Mouse (Mus musculus) kidney, embryonic 14.5 days (tissue): ENCODE results near the gene Akap6. TPM values are rescaled to one million over a fixed set of nuclear protein-coding genes. Genes with fewer than 3 reads are reported as not detected.
"Not testable (repeated sequence)": the region's sequence is repeated elsewhere in the genome, so short reads cannot be mapped to it uniquely, and the experiment has no call there.

Experiments used
- ATAC-seq: fragments of 200-750 bp; cut with Nextera tagmentation; 2 replicates; pipeline ENCODE4 v1.8.0; 2017; ENCODE audit warnings: moderate number of reproducible peaks, mild to moderate bottlenecking, moderate TSS enrichment, moderate library complexity; ENCODE audit not compliant: low FRiP score, low TSS enrichment
- H3K27ac ChIP-seq: fragments of 300-500 bp; sonication (generic); 2 replicates; pipeline ENCODE4 v1.5.1; 2014; ENCODE audit warnings: low read depth, mild to moderate bottlenecking, low read length, moderate library complexity, mixed read lengths
- H3K27me3 ChIP-seq: fragments of 300-500 bp; sonication (generic); 2 replicates; pipeline ENCODE4 v1.6.1; 2014; ENCODE audit warnings: mild to moderate bottlenecking, low read length; ENCODE audit not compliant: control insufficient read depth, insufficient read depth
- H3K36me3 ChIP-seq: fragments of 300-500 bp; sonication (generic); 2 replicates; pipeline ENCODE4 v1.6.1; 2014; ENCODE audit warnings: low read length, mixed read lengths; ENCODE audit not compliant: control insufficient read depth, insufficient read depth
- H3K4me1 ChIP-seq: fragments of 300-500 bp; sonication (generic); 2 replicates; pipeline ENCODE4 v1.6.1; 2014; ENCODE audit warnings: low read length, mixed read lengths; ENCODE audit not compliant: control insufficient read depth, insufficient read depth
- H3K4me2 ChIP-seq: fragments of 300-500 bp; sonication (generic); replicated peaks from 2 replicates; pipeline ENCODE4 v1.6.1; 2014; ENCODE audit warnings: low read depth, mild to moderate bottlenecking, low read length
- H3K4me3 ChIP-seq: fragments of 300-500 bp; sonication (generic); 2 replicates; pipeline ENCODE4 v1.5.1; 2014; ENCODE audit warnings: mild to moderate bottlenecking, low read length
- H3K9ac ChIP-seq: fragments of 300-500 bp; sonication (generic); 2 replicates; pipeline ENCODE4 v1.6.1; 2014; ENCODE audit warnings: low read depth, mild to moderate bottlenecking, low read length, moderate library complexity
- H3K9me3 ChIP-seq: fragments of 300-500 bp; sonication (generic); 2 replicates; pipeline ENCODE4 v1.6.1; 2016; ENCODE audit warnings: low read length; ENCODE audit not compliant: control insufficient read depth
- WGBS: fragments of 180-500 bp; shearing (Covaris S2); extraction: QIAGEN DNeasy Blood & Tissue Kit; methylation state at CpG from one replicate; pipeline ENCODE4 v1.1.7; 2014; 5-methylcytosine and 5-hydroxymethylcytosine counted together
- polyA plus RNA-seq: library from polyadenylated mRNA; unstranded; fragments of >200 nt; fragmentation: Nextera tagmentation; extraction: Ambion mirVana; gene quantifications from 2 replicates; pipeline ENCODE4 v1.2.1, GENCODE M21; 2014

Gene Akap6
- polyA plus RNA-seq, 1 experiment from 2014 or later: 0.18 TPM

DNA sequence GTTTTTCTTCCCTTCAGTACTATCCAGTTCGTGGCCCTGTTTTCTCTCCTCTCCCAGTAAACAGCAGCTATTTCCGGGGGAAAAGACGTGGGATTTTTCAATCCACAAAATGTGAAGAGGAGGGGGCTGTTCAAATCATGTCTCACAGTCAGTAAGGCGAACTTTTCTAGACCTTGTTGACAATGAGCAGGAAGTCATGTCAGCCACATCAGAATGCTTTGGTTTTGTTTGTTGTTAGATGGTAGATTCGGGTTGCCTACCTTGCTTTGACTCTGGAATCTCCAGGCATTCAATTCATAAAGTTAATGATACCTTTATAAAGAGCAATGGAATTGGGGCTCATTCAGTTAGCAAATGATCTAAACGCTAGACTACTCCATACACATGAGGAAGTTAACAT, 30.2 kb downstream of the Akap6 start:
- H3K27ac ChIP-seq: no peak overlapping the region
- H3K4me3 ChIP-seq: no peak overlapping the region
- WGBS: 86% methylated on average over 6 of the region's 6 CpGs
- H3K4me2 ChIP-seq: no peak overlapping the region
- no peaks in the 10 kb centered on the region for H3K27me3 ChIP-seq
- no peaks in the 10 kb centered on the region for H3K36me3 ChIP-seq
- no peaks in the 10 kb centered on the region for H3K4me1 ChIP-seq
- H3K9me3 ChIP-seq: no peaks in the 10 kb centered on the region
- no peak overlapping the region for H3K9ac ChIP-seq
- no peak for ATAC-seq

DNA sequence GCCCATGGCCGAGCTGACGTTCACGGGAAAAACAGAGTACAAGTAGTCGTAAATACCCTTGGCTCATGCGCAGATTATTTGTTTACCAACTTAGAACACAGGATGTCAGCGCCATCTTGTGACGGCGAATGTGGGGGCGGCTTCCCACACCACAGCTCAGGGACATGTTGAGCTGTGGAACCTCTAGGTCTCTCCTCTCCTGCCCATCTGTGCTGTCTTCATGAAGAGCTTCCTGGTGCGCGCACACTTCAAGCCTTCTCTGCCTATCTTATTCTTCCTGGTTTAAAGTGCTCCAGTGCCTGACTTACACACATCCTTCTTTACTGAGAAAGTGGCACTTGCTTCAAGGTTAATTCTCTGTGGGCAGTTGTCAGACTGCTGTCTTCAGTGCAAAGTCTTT, 36.0 kb downstream of the Akap6 start:
- H3K27ac ChIP-seq, H3K4me1 ChIP-seq, H3K36me3 ChIP-seq, H3K9me3 ChIP-seq, H3K4me2 ChIP-seq, H3K27me3 ChIP-seq, ATAC-seq, H3K4me3 ChIP-seq, H3K9ac ChIP-seq: not testable (repeated sequence)
- WGBS: 100% methylated on average over 6 of the region's 11 CpGs

- Histone ChIP-seq H3K9me3 (no peaks in the 10 kb centered on the region), H3K4me3 (no peak overlapping the region), H3K4me2 (no peak overlapping the region), H3K27ac (no peak overlapping the region), H3K36me3 (no peaks in the 10 kb centered on the region), H3K4me1 (no peaks in the 10 kb centered on the region), H3K9ac (no peak overlapping the region), H3K27me3 (no peaks in the 10 kb centered on the region)
- WGBS: 73% methylated on average over 1 of the region's 1 CpGs
- no peak for ATAC-seq
These were observed 38.0 kb downstream of the Akap6 start for GRCm38 (mm10) chr12:52737151-52737550.

GRCm38 (mm10) chr12:52739326-52739725, 40.1 kb downstream of the Akap6 start:
- Histone ChIP-seq H3K4me3 (no peak overlapping the region), H3K27ac (no peak overlapping the region), H3K4me1 (no peaks in the 10 kb centered on the region), H3K27me3 (no peaks in the 10 kb centered on the region), H3K9ac (no peak overlapping the region), H3K9me3 (no peaks in the 10 kb centered on the region), H3K36me3 (no peaks in the 10 kb centered on the region), H3K4me2 (no peak overlapping the region)
- no peak for ATAC-seq
- WGBS: 34% methylated on average over 3 of the region's 3 CpGs

DNA sequence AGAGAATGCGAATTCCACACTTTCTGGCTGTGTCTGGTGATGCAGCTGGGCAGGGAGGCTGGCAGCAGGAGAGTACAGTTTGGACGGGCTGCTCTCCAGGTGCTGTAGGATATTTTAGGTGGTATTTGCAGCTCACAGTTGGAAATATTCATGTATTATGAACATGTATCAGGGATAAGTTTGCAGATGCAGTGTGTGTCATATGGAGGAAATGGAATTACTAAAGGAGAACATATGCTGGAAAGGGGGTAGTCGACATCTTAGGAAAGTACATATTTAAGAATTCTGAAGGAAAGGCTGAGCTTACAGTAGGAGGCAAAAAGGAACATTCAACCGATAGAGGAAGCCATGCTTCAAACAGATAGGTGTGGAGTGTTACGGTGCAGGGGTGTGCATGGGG, 42.6 kb downstream of the Akap6 start:
- ATAC-seq: no peak
- WGBS: 82% methylated on average over 5 of the region's 5 CpGs
- no peaks in the 10 kb centered on the region for H3K36me3 ChIP-seq

DNA sequence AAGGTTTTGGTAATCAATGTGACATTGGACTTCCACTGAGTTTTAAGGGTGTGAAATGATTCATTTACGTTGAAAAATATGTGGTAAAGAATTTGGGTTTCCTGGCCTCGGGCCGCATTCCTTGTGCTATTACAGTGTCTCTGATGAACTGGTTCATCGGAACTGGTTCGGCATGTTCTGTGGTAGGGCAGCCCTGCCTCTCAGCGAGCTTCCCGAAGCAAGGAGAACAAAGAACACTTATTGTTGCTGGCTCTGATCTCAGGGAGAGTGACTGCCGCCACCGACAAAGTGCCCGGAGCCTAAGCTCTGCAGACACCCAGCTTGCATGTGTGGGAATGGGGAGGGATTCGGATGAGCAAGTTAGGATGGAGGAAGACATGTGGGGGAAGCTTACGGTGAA, 50.8 kb downstream of the Akap6 start:
- Histone ChIP-seq H3K27me3 (no peaks in the 10 kb centered on the region), H3K27ac (no peak overlapping the region), H3K9me3 (no peaks in the 10 kb centered on the region), H3K9ac (no peak overlapping the region), H3K36me3 (no peaks in the 10 kb centered on the region), H3K4me3 (no peak overlapping the region), H3K4me1 (no peaks in the 10 kb centered on the region), H3K4me2 (no peak overlapping the region)
- WGBS: 55% methylated on average over 12 of the region's 12 CpGs
- no peak for ATAC-seq

More for the DNA sequence above, 42.6 kb downstream of the Akap6 start:
- Histone ChIP-seq H3K9me3 (no peaks in the 10 kb centered on the region), H3K9ac (no peak overlapping the region), H3K27me3 (no peaks in the 10 kb centered on the region), H3K4me2 (no peak overlapping the region), H3K4me1 (no peaks in the 10 kb centered on the region), H3K4me3 (no peak overlapping the region), H3K27ac (no peak overlapping the region)

GRCm38 (mm10) chr12:52755649-52756048, 56.5 kb downstream of the Akap6 start:
- Histone ChIP-seq H3K4me2 (no peak overlapping the region), H3K4me1 (no peaks in the 10 kb centered on the region), H3K4me3 (no peak overlapping the region), H3K27ac (no peak overlapping the region), H3K9ac (no peak overlapping the region), H3K9me3 (no peaks in the 10 kb centered on the region), H3K36me3 (no peaks in the 10 kb centered on the region), H3K27me3 (no peaks in the 10 kb centered on the region)
- 98% methylated on average over 2 of the region's 2 CpGs for WGBS
- ATAC-seq: no peak

DNA sequence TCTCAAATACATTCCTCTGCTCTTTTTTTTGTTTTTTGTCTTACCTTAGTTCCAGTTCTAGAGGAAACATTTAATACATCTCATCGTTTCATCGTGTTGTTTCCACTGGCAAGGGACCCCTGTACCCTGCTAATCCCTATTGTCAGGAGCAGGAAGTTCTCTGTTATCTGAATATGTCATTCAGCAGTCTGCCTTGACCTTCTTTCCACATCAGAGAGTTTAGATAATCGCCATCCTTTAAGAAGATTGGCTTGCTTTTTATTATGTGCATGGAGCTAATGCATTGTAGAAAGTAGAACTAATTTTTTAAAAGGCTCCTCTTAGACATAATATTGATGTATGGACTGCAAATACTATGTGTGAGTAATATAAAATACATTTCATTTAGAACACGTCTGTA, 58.7 kb downstream of the Akap6 start:
- Histone ChIP-seq H3K27me3 (no peaks in the 10 kb centered on the region), H3K4me2 (no peak overlapping the region), H3K9ac (no peak overlapping the region), H3K27ac (no peak overlapping the region), H3K36me3 (no peaks in the 10 kb centered on the region), H3K9me3 (no peaks in the 10 kb centered on the region), H3K4me3 (no peak overlapping the region), H3K4me1 (no peaks in the 10 kb centered on the region)
- 51% methylated on average over 4 of the region's 4 CpGs for WGBS
- no peak for ATAC-seq

DNA sequence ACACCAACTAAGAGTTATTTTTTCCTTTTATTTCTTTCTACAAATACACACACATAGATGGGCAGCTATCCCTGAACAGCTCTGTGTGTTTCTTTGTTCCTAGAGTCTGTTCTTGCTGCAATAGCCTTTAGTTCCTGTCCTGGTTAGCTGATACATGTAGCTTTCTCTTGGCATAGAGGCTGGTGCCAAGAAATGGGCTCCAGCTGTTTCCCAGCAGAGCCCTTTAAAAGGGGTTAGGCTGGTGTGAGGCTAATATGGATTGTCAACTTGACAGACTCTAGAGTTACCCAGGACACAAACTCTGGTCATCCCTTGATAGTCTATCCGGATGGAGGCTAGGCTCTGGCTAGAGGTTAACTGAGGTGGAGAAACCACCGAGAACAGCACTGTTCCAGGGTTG, 64.9 kb downstream of the Akap6 start:
- H3K4me1 ChIP-seq: no peaks in the 10 kb centered on the region
- H3K9me3 ChIP-seq: no peaks in the 10 kb centered on the region
- H3K36me3 ChIP-seq: no peaks in the 10 kb centered on the region
- ATAC-seq: no peak
- H3K4me2 ChIP-seq: no peak overlapping the region
- H3K9ac ChIP-seq: no peak overlapping the region
- no peaks in the 10 kb centered on the region for H3K27me3 ChIP-seq
- 91% methylated on average over 2 of the region's 2 CpGs for WGBS
- H3K27ac ChIP-seq: no peak overlapping the region
- no peak overlapping the region for H3K4me3 ChIP-seq

- H3K27me3 ChIP-seq: no peaks in the 10 kb centered on the region
- no peak overlapping the region for H3K4me2 ChIP-seq
- H3K4me3 ChIP-seq: no peak overlapping the region
- H3K36me3 ChIP-seq: no peaks in the 10 kb centered on the region
- H3K27ac ChIP-seq: no peak overlapping the region
- H3K4me1 ChIP-seq: no peaks in the 10 kb centered on the region
- WGBS: 58% methylated on average over 3 of the region's 3 CpGs
- no peak for ATAC-seq
- no peaks in the 10 kb centered on the region for H3K9me3 ChIP-seq
- no peak overlapping the region for H3K9ac ChIP-seq
These were observed 65.6 kb downstream of the Akap6 start for GRCm38 (mm10) chr12:52764810-52765209.
